Mouse (Mus musculus) telencephalon, adult 2 months (tissue): ENCODE measurements around the gene Zfp219.
"Not testable (repeated sequence)": the region's sequence is repeated elsewhere in the genome, so short reads cannot be mapped to it uniquely, and the experiment has no call there.

Experiments used
- DNase-seq: peaks from one replicate; pipeline ENCODE4 v3.0.0-alpha.2; 2011; ENCODE audit warnings: low read depth, low spot score

Zfp219 gene

DNA sequence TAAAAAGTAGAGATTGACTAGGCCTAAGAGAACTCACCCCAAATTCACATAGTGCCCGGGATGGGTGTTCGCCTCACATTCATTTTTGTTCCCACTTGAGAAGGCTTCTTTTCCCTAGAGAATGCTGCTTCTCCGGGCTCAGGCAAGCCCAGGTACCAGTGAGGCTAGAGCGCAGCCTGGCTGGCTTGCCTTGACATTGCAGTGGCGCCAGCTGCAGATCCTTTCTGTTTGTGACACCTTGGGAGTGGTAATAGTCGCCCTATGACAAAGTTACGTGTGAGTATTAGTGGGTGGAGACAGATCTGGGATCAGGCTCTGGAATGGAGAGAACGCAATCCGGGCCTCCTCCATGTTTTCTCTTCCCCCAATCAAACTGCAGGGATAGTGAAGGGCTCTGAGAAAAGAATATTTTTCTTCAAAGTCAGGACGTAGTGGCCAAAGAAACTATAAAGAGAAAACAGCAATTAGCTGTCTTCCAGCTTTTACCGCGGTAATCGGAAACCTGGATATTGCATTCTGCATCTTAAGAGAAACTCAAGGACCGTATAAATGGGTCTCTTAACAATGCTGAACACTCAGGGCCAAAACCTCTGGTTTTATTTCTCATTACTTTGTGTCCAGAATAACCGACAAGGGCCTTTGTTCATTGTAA lies at the start of gene Zfp219:
Gene Zfp219 (minus strand): TSS at position 248 of the 652 bp plus-strand sequence.
- DNase-seq, result peak; percentile 81

GRCm38 (mm10) chr14:52066135-52066534 lies 45.6 kb upstream of the Zfp219 start:
- DNase-seq, result no peak

DNA sequence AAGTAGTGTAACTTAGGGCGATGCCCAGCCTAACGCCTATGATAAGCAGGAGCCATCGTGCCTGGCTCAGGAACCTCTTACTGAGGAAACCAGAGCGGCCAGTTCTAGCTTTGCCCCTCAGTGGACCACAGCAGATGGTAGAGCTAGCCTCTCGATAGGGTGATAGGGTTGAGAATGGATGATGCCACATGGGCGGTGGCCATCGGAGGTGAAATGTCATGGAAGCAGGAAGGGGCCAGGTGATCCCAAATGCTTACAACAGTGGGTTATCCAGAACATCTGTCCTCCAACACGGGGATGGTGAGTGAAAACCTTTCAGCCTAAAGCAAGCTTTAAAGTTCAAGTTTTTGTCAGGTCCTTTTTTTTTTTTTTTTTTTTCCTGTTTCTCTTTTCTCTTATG lies 41.3 kb upstream of the Zfp219 start:
- DNase-seq, result no peak

GRCm38 (mm10) chr14:52060800-52061199 lies 40.3 kb upstream of the Zfp219 start:
- no peak for DNase-seq

- no peak for DNase-seq
Measured at GRCm38 (mm10) chr14:52059982-52060381, 39.4 kb upstream of the Zfp219 start.

DNA sequence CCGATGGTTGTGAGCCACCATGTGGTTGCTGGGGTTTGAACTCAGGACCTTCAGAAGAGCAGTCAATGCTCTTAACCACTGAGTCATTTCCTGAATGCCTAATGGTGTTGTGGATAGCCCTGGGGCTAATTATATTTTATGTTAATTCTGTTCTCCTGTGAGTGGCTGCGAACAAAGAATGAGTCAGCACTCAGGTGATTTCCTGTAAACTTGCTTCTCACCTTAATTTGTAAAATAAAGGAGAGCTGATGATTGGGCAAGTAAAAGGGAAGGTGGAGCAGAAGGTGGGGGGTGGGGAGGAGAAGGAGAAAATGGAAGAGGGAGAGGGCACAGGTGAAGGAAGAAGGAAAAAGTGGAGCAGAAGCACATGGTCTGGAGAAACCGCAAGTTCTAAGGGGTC lies 32.2 kb upstream of the Zfp219 start:
- not testable (repeated sequence) for DNase-seq

GRCm38 (mm10) chr14:52045966-52046565 lies 25.5 kb upstream of the Zfp219 start:
- no peak for DNase-seq

DNA sequence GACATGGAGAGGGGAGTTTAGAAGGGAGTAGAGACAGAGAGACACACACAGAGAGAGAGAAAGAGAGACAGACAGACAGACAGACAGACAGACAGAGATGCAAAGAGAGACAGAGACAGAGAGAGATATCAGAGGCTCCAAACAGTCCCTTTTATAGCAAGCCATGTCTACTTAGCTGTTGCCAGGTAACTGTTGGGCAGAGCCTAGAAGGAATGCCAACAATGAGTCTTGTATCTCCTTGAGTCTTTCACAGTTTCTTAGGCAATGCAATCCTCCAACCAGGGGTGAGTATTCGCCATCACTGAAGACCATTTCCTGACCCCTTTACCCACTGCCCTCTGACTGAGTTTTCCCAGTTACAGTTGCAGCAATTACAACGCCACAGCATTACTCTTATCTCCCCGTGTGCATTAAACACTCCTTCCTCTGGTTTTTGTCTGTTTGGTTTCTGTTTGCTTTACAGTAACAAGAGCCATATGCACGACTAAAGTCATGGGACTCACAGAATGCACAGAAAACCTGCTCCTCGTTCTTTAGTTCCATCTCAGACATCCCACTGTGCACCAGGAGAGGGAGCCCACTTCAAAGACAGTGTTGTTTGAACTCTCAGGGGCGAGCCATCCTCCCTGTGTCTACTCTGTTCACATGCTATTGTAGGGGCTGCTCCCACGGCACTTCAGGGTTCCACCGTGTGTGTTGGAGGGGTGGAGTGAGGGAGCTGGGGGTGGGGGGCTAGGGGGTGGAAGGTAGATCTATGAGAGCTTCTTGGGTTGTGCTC lies 24.6 kb upstream of the Zfp219 start:
- DNase-seq, result no peak

- no peak for DNase-seq
Measured at GRCm38 (mm10) chr14:52043446-52043845, 22.9 kb upstream of the Zfp219 start.

- not testable (repeated sequence) for DNase-seq
Measured at GRCm38 (mm10) chr14:52042359-52042758, 21.8 kb upstream of the Zfp219 start, which contains the start of gene Olfr221. Gene Olfr221 (minus strand): TSS chr14:52042459.

DNA sequence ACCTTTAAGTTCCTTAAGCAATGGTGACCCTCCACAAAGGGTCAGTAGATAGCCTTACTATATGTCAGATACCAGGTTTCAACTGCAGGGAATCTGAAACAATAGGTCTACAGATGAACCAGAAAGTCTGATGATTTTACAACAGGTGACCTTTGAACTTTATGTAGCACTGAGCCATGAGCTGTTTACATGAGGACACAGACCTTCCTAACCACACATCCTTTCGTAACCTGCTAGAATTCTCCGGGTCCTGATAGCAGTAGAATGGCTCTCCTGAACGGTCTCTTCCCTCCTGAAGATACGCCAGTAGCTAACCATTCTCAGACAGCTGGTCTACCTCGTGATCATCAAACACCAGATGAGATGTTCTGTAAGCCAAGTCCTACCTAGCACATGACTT lies 18.8 kb upstream of the Zfp219 start:
- no peak for DNase-seq

- DNase-seq, result no peak
Measured at GRCm38 (mm10) chr14:52035926-52036325, 15.4 kb upstream of the Zfp219 start.

- no peak for DNase-seq
Measured at GRCm38 (mm10) chr14:52026342-52026741, 5.8 kb upstream of the Zfp219 start.

- no peak for DNase-seq
Measured at GRCm38 (mm10) chr14:52024133-52024532, 3.6 kb upstream of the Zfp219 start.

DNA sequence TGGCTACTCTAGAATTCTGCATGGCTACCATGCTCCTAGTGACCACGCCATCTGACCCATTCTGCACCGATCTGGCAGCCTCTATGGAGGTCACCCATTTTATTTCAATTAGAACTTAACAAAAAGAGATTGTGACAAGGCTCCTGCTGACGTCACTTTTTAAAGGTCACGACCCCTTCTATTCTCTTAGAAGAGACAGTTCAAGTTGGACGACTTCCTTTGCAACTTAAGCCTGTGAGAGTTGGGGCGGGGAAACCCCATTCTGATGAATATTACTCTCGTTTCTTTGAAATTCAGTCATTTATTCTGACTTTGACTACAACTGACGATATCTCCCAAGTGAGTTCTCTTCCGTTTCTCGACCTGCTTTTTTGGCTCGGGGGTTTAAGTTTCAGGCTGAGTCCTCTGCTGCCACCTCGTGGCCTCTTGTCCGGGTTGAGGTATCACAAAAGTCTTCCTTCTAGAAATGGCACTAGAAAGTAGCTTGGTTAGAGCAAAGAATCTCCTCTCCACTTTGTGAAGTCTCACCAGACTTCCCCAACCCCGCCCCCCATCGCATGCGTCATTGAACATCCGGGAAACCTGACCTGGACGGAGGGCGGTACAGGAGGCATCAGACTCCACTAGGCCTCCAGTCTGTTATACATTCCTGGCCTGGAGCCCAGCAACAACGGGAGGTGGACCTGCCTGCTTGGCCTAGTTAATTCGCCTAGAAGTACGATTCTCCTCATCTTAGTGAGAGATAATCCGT lies 2.4 kb upstream of the Zfp219 start:
- peak; percentile 69 for DNase-seq

DNA sequence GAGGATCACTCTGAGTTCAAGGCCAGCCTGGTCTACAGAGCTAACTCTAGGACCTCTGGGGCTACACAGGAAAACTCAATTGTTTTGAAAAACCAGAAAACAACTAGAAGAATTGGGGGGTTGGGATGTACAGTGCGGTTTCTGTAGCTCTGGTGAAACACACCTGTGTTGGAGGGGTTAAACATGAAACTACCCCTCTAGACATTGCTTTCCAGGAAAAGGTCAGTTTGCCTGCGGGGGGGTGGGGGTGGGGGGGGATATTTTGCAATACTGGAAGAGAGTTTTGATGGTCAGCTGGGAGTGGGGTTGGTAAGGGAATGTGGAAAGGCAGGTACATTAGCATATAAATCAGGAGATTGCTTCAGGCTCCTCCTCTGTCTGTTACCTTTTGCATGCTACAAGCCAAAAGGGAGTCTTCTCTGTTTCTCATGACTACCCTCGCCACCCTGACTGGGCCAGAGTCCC lies 1.7 kb upstream of the Zfp219 start:
- DNase-seq, result no peak

DNA sequence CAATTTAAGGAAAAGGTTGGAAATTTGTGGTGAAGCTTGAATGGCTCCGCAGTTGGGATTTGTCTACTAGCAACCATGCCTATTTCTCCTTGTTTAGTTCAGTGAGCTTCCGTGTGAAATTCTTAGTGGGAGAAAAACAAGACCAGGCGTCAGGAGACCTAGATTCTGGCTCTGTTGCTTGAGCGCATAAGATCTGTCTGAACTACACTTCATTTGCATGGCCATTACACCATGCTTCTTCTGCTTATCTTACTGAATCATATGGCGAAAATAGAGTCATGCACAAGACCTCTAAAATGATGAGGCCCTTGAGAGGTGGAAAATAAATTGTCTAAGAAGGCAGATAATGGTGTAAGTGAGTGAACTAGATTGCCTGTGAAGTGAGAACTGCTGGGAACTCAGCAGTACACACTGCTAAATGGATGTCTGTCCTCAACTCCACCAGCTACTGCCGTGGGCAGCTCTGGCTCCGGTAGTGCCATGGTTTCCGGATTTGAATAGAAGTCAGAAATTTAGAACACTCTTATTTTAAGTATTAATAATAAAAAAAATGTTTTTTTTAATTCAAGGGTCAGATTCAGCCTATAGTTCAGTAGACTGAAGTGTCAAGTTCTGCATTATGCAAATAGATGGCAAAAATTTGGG lies 1.2 kb upstream of the Zfp219 start:
- DNase-seq, result no peak

DNA sequence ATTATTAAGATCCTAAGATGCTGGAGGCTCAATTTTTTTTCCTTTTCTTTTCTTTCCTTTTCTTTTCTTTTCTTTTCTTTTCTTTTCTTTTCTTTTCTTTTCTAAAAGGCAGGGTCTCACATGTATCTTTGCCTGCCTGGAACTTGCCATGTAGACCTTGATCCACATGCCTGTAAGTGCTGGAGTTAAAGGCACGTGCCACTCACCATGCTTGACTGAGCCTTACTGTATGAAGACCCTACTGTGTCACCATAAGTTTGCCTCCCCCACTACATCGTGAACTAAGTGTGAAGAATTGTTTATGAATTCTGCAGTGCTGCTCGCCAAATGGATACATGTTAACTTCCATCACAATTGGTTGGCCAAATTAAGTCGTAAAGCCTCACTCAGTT lies 601 bp upstream of the Zfp219 start:
- DNase-seq, result no peak

GRCm38 (mm10) chr14:52019590-52020340 lies 768 bp downstream of the Zfp219 start:
- peak; percentile 98 for DNase-seq

- no peak for DNase-seq
Measured at GRCm38 (mm10) chr14:52019051-52019589, 1.4 kb downstream of the Zfp219 start.
